Mouse (Mus musculus): ENCODE measurements around the gene Negr1. TPM values are rescaled to one million over a fixed set of nuclear protein-coding genes. Genes with fewer than 3 reads are reported as not detected.

Negr1 gene
- total RNA-seq, 2 experiments from 2014 or later: 0.56 TPM

- TF ChIP-seq CTCF (IDR thresholded peaks at IDR 0.05): no peak
- peak; percentile 22 for DNase-seq
- intact Hi-C loops (cut with DNase I): no loop called here
- H3K4me3 ChIP-seq: no peak overlapping the region
- H3K27ac ChIP-seq: no peak overlapping the region
These were observed 407.2 kb downstream of the Negr1 start for GRCm38 (mm10) chr3:156968764-156969163.

DNA sequence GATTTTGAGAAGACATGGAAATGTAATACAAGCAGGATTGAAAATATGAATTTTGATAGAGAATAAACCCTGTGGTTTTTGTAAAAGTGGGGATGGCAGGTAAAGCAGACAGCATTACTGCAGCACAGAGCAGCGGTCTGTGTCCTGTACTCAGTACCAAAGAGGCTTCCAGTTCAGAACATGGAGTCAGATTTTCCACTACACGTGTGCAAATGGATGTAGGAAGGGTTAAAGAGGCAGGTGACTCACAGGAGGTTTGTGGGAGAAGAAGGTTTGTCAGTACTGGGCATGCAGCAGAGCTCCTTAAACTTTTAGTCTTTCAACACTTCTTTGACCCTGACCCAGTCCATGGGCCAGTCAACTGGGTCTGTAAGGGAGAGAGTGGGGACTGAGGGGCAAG is 409.5 kb downstream of the Negr1 start:
- no peak for TF ChIP-seq CTCF (IDR thresholded peaks at IDR 0.05)
- Histone ChIP-seq H3K27ac (no peak overlapping the region), H3K4me3 (no peak overlapping the region)
- intact Hi-C loops (cut with DNase I): no loop called here
- no peak for DNase-seq

GRCm38 (mm10) chr3:156976816-156977215 is 415.2 kb downstream of the Negr1 start:
- H3K4me3 ChIP-seq: no peak overlapping the region
- intact Hi-C loops (cut with DNase I): no loop called here
- no peak for DNase-seq
- H3K27ac ChIP-seq: no peak overlapping the region
- TF ChIP-seq CTCF (IDR thresholded peaks at IDR 0.05): no peak

DNA sequence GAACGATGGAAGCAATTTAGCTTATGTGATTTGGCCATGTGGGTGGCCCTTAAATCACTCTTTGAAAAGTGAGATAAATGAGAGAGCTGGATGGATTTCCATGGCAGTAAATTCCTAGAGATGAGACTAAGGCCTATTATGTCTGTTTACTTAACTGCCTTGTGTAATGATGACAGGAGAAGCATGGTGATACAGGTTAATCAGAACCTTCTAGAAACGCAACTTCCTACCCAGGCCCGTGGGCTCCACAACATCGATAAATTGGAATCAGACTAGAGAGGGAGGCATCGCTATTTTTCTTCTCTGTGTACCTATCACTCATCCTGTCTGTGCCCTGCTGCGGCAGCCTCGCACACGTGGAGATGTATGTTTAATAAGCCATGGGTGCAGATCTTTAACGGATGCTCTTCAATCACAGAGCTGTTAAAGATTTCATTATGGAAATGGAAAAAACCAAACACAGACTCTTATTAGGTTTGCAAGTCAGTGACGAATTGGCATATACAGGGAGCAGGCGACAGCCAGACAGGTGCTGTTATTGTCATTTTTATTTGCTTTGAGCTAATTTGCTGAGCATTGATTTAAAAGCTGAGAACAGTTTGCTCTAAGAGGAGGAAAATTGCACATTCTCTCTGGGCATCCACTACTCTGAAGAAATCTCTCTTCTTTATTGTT is 418.6 kb downstream of the Negr1 start:
- no peak overlapping the region for H3K27ac ChIP-seq
- intact Hi-C loops (cut with DNase I): no loop called here
- H3K4me3 ChIP-seq: no peak overlapping the region
- no peak for TF ChIP-seq CTCF (IDR thresholded peaks at IDR 0.05)
- no peak for DNase-seq

DNA sequence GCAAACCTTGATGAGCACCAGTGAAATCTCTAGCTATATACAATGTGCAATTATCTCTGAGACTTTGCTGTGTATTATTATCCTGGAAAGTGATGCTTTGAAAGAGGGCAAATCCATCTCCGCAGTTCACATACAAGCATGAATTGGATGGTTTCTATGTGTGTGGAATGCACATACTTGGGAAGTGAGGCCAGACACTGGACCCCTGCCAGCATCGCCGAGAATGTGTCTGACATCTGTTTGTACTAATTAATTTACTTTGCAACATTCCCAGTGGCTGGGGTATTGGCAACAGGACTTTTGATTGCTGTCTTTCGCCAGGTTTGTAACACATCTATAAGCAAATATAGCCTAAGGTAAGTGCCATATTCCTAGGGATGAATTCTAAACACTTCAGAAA is 420.5 kb downstream of the Negr1 start:
- no peak for DNase-seq
- intact Hi-C loops (cut with DNase I): no loop called here
- no peak overlapping the region for H3K27ac ChIP-seq
- no peak overlapping the region for H3K4me3 ChIP-seq
- TF ChIP-seq CTCF (IDR thresholded peaks at IDR 0.05): no peak

GRCm38 (mm10) chr3:156987113-156987512 is 425.5 kb downstream of the Negr1 start:
- DNase-seq: no peak
- intact Hi-C loops (cut with DNase I): no loop called here
- H3K4me3 ChIP-seq: no peak overlapping the region
- no peak overlapping the region for H3K27ac ChIP-seq
- TF ChIP-seq CTCF (IDR thresholded peaks at IDR 0.05): no peak

DNA sequence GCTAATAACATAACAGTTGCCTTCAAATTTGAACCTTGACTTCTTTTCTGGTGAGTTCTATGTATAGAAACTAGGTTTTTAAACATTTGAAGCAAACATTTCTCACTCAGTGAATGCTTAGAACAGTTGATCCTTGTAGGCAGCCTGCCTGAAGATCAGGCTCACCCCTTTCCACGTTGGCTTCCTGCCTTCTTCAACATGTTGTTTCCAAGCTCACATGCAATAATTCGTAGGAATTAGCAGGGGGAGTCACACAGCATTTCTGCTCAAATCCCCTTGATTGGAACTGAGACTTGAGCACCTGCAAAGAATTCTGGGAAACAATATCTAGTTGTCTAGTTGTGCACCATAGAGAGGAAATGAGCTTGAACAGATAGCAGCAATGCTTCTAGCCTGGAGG is 430.6 kb downstream of the Negr1 start:
- no peak for TF ChIP-seq CTCF (IDR thresholded peaks at IDR 0.05)
- intact Hi-C loops (cut with DNase I): no loop called here
- Histone ChIP-seq H3K4me3 (no peak overlapping the region), H3K27ac (no peak overlapping the region)
- DNase-seq: no peak

DNA sequence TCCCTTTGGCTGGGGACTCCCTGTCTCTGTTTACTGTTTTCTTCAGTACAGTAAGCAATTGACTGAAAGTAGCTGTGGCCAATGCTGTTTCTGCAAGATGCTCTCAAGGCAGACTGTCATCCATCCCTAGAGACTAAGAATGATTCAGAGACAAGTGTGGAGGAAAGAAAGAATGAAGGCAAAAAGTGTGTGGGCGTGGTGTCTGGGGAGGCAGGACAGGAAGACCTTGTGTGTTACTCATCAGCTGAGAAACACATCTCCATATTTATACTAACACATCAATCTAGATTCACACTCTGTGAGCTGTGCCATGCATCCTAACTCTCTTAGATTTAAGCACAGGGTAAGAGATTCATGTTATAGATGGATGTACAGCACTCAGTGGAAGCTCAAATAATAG is 431.2 kb downstream of the Negr1 start:
- no peak for DNase-seq
- no peak for TF ChIP-seq CTCF (IDR thresholded peaks at IDR 0.05)
- Histone ChIP-seq H3K4me3 (no peak overlapping the region), H3K27ac (no peak overlapping the region)
- intact Hi-C loops (cut with DNase I): no loop called here

GRCm38 (mm10) chr3:156999177-156999808 is 437.7 kb downstream of the Negr1 start:
- no peak for TF ChIP-seq CTCF (IDR thresholded peaks at IDR 0.05)
- intact Hi-C loops (cut with DNase I): no loop called here
- no peak overlapping the region for H3K27ac ChIP-seq
- DNase-seq: no peak
- H3K4me3 ChIP-seq: no peak overlapping the region

- intact Hi-C loops (cut with DNase I): no loop called here
- TF ChIP-seq CTCF (IDR thresholded peaks at IDR 0.05): no peak
- no peak for DNase-seq
- no peak overlapping the region for H3K4me3 ChIP-seq
- no peak overlapping the region for H3K27ac ChIP-seq
These were observed 460.0 kb downstream of the Negr1 start for GRCm38 (mm10) chr3:157021632-157022031.

DNA sequence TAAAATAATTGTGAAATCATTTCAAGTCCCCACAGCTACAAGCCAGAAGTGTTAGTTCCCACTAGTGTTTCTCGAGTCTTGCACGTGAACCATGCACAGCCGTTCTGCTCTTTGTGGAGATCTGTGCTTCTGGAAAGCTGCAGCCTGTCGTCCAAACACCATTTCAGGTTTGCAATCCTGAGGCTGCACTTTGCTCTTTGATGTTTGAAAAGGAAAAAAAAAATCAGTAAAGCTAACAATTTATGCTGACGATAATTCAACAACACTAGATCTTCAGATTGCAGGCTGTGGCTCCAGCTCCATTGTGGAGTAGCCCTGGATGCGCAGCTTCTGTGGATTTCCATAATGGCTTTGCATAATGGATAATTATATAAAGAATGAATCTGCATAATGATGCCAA is 463.0 kb downstream of the Negr1 start:
- Histone ChIP-seq H3K4me3 (no peak overlapping the region), H3K27ac (no peak overlapping the region)
- TF ChIP-seq CTCF (IDR thresholded peaks at IDR 0.05): no peak
- no peak for DNase-seq
- intact Hi-C loops (cut with DNase I): no loop called here

GRCm38 (mm10) chr3:157031513-157032142 is 470.0 kb downstream of the Negr1 start:
- H3K27ac ChIP-seq: no peak overlapping the region

DNA sequence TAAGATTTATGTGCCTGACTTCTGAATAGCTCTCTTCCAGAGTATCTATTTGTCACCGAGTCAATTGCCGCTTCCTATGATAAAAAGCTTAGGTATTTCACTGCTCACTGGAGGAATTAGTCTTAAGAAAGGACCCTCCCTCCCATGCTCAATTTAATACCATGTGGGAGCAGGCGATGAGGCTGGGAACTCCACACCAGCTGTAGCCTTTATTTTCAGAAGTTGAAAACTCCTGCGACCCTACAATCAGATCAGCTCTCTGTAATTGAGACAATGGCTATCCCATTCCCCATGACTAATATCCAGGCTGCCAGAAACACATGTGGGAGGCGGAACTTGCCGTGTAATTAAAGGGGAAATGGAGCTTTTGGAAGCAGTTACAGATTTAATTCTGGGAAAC is 474.4 kb downstream of the Negr1 start:
- intact Hi-C loops (cut with DNase I): no loop called here
- H3K27ac ChIP-seq: no peak overlapping the region
- DNase-seq: no peak
- no peak overlapping the region for H3K4me3 ChIP-seq
- no peak for TF ChIP-seq CTCF (IDR thresholded peaks at IDR 0.05)

More at GRCm38 (mm10) chr3:157031513-157032142, 470.0 kb downstream of the Negr1 start:
- intact Hi-C loops (cut with DNase I): no loop called here
- no peak overlapping the region for H3K4me3 ChIP-seq
- no peak for DNase-seq
- no peak for TF ChIP-seq CTCF (IDR thresholded peaks at IDR 0.05)

Measured in gastrocnemius, adult 2 months (tissue).